Mouse (Mus musculus): ENCODE results near the gene Pip5kl1.

Gene Pip5kl1

GRCm38 (mm10) chr2:32608778-32609435, 34.3 kb downstream of the Pip5kl1 start:
- DNase-seq (ENCODE audit: low spot score in 2 of 2) = no peak

GRCm38 (mm10) chr2:32610610-32611229, 36.1 kb downstream of the Pip5kl1 start:
- DNase-seq (ENCODE audit: low spot score in 2 of 2) = no peak

- no peak for DNase-seq (ENCODE audit: low spot score in 2 of 2)
These were observed 37.7 kb downstream of the Pip5kl1 start for GRCm38 (mm10) chr2:32612274-32612673.

GRCm38 (mm10) chr2:32617109-32617508, 42.5 kb downstream of the Pip5kl1 start:
- no peak for DNase-seq (ENCODE audit: low spot score in 2 of 2)

GRCm38 (mm10) chr2:32617601-32618000, 43.0 kb downstream of the Pip5kl1 start:
- no peak for DNase-seq (ENCODE audit: low spot score in 2 of 2)

GRCm38 (mm10) chr2:32618051-32618450, 43.5 kb downstream of the Pip5kl1 start:
- DNase-seq (ENCODE audit: low spot score in 2 of 2) = no peak

- DNase-seq (ENCODE audit: low spot score in 2 of 2) = no peak
These were observed 46.3 kb downstream of the Pip5kl1 start for GRCm38 (mm10) chr2:32620682-32621516.

GRCm38 (mm10) chr2:32621517-32621859, 46.9 kb downstream of the Pip5kl1 start, which contains the start of gene Ak1:
Gene Ak1, plus strand, starts transcription at chr2:32621758.
- DNase-seq (ENCODE audit: low spot score in 2 of 2) = no peak

GRCm38 (mm10) chr2:32624111-32624748, 49.6 kb downstream of the Pip5kl1 start:
- DNase-seq (ENCODE audit: low spot score in 2 of 2) = no peak

GRCm38 (mm10) chr2:32625212-32625872, 50.7 kb downstream of the Pip5kl1 start:
- no peak for DNase-seq (ENCODE audit: low spot score in 2 of 2)

- no peak for DNase-seq (ENCODE audit: low spot score in 2 of 2)
These were observed 51.5 kb downstream of the Pip5kl1 start for GRCm38 (mm10) chr2:32625873-32626694.

GRCm38 (mm10) chr2:32627266-32628043, 52.9 kb downstream of the Pip5kl1 start:
- DNase-seq (ENCODE audit: low spot score in 2 of 2) = no peak

GRCm38 (mm10) chr2:32628044-32628550, 53.5 kb downstream of the Pip5kl1 start:
- DNase-seq (ENCODE audit: low spot score in 2 of 2) = no peak

- DNase-seq (ENCODE audit: low spot score in 2 of 2) = no peak
These were observed 54.1 kb downstream of the Pip5kl1 start for GRCm38 (mm10) chr2:32628729-32629128.

GRCm38 (mm10) chr2:32629276-32629976, 54.8 kb downstream of the Pip5kl1 start:
- no peak for DNase-seq (ENCODE audit: low spot score in 2 of 2)

- DNase-seq (ENCODE audit: low spot score in 2 of 2) = no peak
These were observed 55.4 kb downstream of the Pip5kl1 start for GRCm38 (mm10) chr2:32630036-32630435.

GRCm38 (mm10) chr2:32631046-32631445, 56.4 kb downstream of the Pip5kl1 start:
- no peak for DNase-seq (ENCODE audit: low spot score in 2 of 2)

GRCm38 (mm10) chr2:32631737-32632394, 57.3 kb downstream of the Pip5kl1 start:
- peak; percentile 72 to 74 for DNase-seq (ENCODE audit: low spot score in 2 of 2)
